Mouse (Mus musculus) frontal cortex, postnatal 36 days (tissue): ENCODE measurements around the gene Vsig10.

Experiments used
- DNase-seq, 2 experiments: peaks; one replicate each; pipeline ENCODE4 v3.0.0; 2022; ENCODE audit warnings: low spot score in 2 of 2

The Vsig10 gene

DNA sequence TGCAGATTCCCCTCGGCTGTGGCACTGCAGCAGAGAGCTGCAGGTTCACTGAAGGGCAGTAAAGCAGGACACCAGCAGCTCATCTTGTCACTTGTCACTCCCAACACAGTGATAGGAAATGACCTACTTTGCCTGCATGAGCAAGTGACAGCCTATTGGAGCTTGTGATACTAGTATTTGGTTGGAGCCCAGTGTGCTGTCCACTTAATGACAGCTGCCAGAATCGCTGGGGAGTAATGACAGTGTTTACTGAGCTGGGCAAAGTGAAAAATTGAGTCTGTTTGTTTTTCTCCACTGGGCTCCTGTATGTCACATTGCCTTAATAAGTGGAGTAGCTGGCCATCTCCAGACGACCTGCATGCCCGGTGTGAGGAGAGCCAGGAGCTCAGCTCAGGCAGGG, 61.3 kb downstream of the Vsig10 start:
- no peak for DNase-seq

DNA sequence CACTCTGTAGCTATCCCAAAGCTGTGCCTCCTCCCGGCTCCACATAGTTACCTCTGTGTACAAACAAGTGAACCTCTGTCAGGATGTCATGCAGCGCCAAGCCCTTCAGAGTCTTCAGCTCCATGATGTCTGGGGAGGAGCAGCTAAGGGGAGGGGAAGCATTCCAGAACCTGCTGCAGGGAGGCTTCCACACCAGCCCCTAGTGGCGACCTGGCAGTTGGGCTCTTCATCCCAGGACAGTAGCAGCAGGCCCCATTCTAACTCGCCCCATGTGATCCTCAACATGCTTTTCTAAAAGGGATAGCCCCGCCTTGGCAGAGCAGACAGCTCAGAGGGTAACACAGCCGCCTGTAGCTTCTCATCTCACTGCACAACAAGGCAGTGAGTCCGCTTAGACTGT, 62.9 kb downstream of the Vsig10 start:
- no peak for DNase-seq

DNA sequence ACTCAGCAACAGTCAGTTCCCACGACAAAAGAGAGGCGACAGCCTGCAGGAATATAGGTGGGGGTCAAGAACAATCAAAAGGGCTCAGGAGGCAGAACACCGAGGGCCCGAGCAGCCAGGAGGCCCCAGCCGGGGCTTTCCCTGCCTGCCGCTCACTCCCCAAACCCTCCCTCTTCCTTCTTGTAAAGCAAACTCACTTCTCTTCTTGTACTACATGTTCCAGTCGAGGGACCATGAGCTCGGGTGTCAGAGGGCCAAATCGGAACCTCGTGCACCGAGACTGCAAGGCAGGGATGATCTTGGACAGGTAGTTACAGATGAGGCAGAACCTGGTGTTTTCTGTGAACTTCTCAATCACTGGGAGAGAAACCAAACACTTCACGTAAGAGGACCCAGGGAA, 64.3 kb downstream of the Vsig10 start:
- DNase-seq = no peak

DNA sequence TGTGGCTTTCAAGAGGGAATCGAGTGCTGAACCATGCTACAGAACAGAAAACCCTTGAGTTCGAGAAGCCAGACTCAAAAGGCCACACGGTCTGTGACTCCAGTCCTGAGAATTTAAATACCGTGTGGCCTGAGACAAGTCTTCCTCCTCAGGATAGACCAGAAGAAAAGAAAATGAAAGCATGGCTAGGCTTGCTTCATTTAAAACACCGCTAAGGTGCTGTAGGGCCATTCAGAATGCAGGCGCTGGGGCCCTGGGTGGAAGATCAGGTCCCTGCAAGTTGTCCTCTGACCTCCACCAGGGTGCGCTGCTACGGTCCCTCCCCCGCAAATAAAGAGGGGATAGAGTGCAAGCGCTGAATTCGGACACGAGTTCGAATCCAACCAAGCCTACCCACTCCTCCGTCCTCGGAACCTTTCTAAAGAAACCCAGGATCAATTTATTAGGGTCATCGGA, 69.4 kb downstream of the Vsig10 start:
- no peak for DNase-seq

DNA sequence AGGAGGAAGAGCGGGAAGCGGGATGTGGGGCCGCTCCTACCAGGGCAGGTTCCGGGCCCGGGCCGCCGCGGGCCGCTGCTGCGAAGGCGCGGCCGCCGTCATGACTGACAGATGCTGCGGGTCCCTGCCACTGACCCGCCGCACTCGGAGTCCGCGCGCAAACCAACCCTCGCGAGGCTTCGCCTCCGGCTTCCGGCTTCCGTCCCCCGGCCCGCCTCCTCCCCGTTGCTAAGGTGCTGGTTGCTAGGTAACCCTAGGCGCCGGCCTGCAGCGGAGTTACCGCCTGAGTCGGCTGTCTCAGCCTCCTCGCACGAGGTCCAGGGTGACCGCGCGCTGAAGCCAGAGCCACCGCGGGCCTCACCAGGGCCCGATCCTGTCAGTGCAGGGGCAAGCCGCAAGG, 70.0 kb downstream of the Vsig10 start, which contains the start of gene Rfc5:
Rfc5 (minus strand) TSS at position 171 of the 400 bp plus-strand sequence.
- DNase-seq = peak; percentile 93 to 95

DNA sequence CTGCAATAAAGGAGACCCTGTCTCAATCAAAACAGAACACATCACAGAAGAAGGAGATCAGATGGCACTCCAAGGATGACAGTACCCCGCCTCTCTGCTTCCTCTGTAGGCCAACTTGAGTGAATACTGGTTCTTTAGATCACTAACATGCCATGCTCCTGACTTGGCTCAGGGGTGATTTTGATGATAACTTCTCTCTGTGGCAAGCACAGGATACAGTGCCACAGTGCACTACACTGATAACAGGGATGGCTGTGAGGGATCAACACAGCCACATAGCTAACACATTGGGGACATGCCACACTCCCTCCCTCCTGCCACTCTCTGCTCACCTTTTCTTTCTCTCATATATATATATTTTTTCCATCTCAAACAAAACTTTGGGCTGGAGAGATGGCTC, 72.0 kb downstream of the Vsig10 start:
- DNase-seq = no peak

DNA sequence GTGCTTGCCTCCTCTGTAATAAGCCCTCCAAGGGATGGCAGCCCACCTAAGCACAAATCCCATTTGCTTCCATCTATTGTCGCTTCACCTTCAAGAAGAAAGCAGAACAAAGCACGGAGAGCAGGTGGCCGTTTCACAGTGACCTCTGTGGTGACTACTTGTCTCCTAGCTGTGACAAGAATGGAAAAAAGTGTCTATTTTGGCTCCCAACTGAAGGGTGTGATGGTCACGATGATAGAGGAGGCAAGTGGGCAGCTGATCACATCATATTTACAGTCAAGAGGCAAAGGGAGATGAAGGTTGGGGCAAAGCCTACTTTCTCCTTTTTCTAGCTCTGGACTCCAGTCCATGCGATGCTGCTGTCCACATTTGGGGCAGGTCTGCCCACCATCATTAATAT, 77.0 kb downstream of the Vsig10 start:
- DNase-seq = no peak

DNA sequence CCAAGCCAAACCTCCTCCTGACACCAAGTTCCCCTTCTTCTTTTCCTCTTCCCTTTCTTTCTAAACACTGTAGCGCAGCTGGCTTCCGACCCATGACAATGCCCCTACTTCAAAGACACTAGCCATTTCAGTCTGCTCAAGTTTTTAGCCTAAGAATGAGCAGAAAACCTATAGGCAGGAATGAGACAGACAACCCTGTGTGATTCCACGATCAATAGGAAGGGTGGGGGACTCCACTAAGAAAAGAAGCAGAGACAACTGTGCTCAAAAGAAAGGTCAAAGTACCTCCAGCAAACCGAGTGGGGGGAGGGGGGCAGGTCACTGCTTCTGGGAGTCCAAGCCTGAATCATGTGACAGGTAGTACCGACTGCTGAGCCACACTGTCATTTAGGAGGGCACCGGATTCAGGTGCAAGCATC, 77.7 kb downstream of the Vsig10 start:
- no peak for DNase-seq

DNA sequence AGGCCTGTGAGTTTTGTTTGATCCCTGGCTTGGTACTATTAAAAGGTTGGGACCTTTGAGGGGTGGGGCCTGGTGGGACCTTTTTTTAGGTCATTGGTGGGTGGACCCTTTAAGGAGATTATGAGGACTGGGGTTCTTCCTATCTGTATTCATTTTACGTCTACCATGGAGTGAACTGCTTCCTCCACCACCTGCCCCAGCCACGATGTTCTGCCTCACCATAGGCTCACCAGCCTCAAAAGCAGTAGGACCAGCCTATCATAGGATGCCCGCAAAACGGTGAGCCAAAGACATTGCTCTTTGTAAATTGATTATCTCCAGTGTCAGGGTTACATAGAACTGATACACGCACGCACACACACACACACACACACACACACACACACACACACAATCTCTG, 78.5 kb downstream of the Vsig10 start:
- no peak for DNase-seq

DNA sequence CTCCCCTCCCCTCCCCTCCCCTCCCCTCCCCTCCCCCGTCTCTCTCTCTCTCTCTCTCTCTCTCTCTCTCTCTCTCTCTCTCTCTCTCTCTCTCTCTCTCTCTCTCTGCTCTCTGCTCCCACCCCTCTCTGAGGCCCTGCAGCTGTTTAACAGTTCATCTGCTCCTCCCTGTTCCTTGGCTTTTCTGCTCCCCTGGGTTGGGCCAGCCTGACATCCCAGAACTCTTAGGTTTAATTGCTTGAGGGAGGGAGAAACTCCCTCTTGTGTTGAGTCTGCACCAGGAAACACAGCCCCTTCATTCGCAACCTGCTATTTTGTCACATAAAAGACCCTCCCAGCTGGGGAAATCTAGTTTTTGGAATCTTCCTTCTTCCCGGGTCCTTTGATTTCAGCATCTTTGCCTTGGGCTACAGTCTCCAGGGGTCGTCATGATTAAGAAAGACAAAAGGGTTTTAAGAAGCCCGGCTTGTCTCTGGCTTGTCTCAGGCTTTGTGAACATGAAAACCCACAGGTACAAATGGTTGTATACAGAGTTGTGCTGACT, 79.2 kb downstream of the Vsig10 start:
- DNase-seq = no peak

DNA sequence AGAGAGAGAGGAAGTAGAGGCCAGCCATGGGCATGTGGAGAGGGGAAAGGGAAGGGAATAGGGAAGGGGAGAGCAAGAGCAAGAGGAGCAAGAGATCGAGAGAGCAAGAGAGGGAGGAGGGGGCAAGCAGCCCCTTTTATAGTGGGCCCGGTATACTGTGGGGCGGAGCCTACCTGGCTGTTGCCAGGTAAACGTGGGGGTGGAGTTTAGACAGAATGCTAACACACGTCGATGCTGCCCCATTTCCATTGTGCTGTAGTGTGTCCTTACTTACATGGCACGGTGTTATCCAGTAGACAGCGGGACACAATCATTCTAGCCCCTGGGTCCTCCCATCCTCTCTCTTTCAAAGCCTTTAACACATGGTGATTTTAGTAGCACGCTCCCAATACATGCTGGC, 80.4 kb downstream of the Vsig10 start:
- DNase-seq = no peak

DNA sequence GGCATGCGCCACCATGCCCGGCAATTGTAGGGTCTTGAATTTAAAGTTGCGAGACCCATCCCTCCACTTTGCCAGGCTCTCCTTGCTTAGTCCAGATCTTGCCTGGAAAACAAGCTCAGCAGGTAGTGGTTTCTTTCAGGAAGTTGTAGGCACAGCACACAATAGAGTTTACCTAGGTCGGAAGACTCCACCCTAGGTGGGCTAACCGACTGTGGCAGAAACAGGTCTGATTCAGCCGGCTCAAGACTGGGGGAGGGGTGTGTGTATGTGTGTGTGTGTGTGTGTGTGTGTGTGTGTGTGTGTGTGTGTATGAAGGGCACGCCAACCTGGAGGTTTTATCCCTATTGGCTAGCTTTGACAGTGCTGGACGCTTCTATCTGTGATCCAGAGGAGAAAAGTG, 84.7 kb downstream of the Vsig10 start:
- DNase-seq = no peak
